Mouse (Mus musculus) bone marrow, adult 2 months (tissue): ENCODE data around the gene Mybphl.

Experiments used
- CTCF ChIP-seq: fragments of 200-500 bp; IDR thresholded peaks from 2 replicates; pipeline ENCODE4 v1.5.1; 2011; ENCODE audit warnings: low read length, control low read depth; ENCODE audit not compliant: control insufficient read depth, insufficient read depth
- POLR2A ChIP-seq: fragments of 200-500 bp; IDR thresholded peaks from 2 replicates; pipeline ENCODE4 v1.6.1; 2011; ENCODE audit warnings: low read depth, mild to moderate bottlenecking, control low read depth, low read length, borderline replicate concordance; ENCODE audit not compliant: control insufficient read depth

DNA sequence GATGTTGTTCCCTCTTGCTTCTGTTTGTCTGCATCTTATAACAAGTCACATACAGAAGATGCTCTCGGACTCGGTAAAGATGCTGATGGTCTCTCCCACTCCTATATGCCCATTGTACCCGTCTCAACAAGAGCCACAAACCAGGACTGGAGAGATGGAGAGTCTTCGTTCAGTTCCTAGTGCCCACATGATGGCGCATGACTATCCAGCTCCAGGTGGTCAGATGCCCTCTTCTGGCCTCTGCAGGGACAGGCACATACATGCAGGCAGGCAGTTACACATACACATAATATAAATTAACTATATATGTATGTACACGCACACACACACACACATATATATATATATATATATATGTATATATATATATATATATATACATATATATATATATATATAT is 16.0 kb downstream of the Mybphl start:
- peak; percentile 74 for TF ChIP-seq CTCF
- TF ChIP-seq POLR2A: no peak
